Mouse (Mus musculus): ENCODE measurements around the gene Slc20a1.

Gene Slc20a1

DNA sequence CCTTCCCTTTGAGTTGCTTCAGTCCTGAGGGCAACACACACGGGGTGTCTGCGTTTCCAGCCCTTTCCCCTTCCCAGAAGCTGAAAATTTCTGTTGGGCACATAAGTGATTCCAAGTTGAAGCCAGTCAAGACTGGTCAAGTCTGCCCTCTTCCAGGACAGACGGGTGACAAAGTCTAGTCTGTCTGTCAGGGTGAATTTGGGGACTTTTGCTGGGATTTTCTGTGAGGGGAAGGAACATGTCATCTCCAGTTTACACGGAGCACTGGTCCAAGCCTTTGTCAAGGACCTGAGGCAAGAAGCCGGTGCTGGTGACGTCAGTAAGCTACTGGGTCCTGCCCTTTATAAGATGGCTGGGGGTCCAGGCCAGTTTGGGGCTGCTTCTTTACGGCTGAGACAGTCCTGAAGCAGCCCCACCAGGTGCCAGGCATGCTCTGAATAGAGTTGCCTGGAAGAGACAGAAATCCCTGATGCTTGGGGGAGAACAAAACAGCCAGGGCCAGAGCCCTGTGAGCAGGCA, 28.5 kb downstream of the Slc20a1 start:
- no peak for DNase-seq (ENCODE audit: low spot score)

GRCm38 (mm10) chr2:129227709-129228108, 29.1 kb downstream of the Slc20a1 start:
- DNase-seq (ENCODE audit: low spot score), result no peak

DNA sequence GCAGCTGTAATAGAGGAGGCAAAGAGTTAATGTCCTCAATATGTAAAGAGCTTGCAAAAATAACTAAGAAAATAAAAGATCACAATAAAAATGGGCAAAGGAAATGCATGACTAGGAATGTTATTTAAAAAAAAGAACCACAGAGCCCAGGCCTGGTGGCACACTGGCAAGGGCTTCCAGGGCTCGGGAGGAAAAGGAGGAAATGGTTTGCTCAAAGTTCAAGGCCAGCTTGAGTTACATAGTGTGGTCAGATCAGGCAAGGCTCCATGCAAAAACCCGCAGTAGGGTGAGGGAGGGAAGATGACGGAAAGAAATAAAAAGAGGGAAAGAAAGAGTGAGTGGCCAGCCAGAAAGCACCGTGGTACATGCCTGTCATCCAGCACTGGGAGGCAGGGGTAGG, 30.0 kb downstream of the Slc20a1 start:
- no peak for DNase-seq (ENCODE audit: low spot score)

GRCm38 (mm10) chr2:129229316-129229715, 30.8 kb downstream of the Slc20a1 start:
- DNase-seq (ENCODE audit: low spot score), result no peak

- no peak for DNase-seq (ENCODE audit: low spot score)
These were observed 33.5 kb downstream of the Slc20a1 start for GRCm38 (mm10) chr2:129232023-129232422.

GRCm38 (mm10) chr2:129232484-129232883, 33.9 kb downstream of the Slc20a1 start:
- DNase-seq (ENCODE audit: low spot score), result no peak

GRCm38 (mm10) chr2:129233218-129233617, 34.7 kb downstream of the Slc20a1 start:
- no peak for DNase-seq (ENCODE audit: low spot score)

DNA sequence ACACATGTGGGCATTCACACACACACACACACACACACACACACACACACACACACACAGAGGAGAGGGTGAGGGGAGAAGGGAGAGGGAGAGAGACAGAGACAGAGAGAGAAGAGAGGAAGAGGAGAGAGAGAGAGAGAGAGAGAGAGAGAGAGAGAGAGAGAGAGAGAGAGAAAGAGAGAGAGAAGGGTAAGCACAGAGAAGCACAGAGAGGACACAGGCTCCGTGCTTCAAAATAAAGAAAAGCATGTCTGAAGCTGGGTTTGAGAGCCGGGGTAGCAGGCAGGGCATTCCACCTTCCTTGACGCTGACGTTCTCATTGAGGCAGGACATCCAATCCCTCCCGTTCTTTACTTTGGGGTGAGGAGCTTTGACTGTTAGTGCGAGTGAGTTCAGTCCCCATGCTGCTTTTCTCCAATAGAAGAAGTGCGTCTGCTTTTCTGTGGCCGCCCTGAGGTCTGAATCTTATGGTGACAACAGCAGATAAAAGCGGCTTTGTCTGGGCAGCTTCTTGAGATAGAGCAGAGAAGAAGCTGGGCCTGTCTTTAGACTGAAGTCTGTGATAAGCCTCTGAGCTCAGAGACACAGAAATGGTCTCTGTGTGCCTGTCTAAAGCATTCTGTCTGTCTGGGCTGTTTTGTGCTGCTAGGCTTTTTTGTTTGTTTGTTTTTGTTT, 35.4 kb downstream of the Slc20a1 start:
- no peak for DNase-seq (ENCODE audit: low spot score)

- no peak for DNase-seq (ENCODE audit: low spot score)
These were observed 36.2 kb downstream of the Slc20a1 start for GRCm38 (mm10) chr2:129234731-129235130.

DNA sequence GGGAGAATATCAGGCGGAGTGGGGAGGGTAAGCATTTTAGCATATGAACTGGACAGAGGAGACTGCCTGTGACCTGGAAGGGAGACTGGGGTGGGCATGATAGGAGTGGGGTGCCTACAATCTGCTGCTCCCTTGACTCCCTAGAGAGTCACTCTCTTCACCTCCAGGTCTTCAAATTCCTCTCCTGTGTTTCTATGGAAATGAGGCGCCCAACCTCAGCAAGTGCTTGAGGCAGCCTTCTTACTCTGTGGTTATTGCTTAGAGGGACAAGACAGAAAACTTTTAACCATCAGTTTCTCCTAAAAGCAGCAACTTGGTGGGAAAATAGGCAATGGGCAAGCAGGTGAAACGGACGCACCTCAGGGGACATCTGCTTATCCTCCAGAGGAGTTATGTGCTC, 38.0 kb downstream of the Slc20a1 start:
- DNase-seq (ENCODE audit: low spot score), result no peak

DNA sequence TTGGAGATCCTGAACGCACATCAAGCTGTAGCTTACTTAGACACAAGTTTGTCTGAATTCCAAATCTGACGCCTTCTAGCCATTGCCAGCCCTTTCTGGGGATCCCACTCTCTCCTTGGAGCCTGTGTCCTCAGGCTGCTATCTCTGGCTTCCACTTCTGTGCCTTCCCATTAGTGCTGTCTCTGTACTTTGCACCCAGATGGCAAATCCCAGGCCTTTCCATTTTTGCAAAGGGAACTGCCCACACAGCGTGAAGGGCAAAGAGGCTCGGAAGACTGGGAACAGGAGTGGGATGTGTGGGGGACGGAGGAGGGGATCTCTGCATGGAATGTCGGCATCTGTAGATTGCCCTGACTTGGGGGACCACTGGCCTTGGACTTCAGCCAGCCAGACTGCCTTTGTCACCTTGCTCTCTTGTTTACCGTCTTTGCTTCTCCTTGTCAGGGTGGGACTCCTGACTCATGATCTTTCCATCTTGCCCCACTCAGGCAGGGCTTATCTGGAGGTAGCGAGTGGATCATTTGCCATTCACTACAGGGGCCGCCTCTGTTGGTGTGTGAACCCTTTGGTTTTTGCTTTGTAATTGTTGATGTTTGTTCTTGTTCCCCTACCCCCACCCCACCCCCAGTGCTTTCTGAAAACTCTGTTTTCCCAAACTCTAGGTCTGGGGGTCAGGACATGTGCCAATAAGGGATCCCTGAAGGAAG, 42.3 kb downstream of the Slc20a1 start:
- no peak for DNase-seq (ENCODE audit: low spot score)

DNA sequence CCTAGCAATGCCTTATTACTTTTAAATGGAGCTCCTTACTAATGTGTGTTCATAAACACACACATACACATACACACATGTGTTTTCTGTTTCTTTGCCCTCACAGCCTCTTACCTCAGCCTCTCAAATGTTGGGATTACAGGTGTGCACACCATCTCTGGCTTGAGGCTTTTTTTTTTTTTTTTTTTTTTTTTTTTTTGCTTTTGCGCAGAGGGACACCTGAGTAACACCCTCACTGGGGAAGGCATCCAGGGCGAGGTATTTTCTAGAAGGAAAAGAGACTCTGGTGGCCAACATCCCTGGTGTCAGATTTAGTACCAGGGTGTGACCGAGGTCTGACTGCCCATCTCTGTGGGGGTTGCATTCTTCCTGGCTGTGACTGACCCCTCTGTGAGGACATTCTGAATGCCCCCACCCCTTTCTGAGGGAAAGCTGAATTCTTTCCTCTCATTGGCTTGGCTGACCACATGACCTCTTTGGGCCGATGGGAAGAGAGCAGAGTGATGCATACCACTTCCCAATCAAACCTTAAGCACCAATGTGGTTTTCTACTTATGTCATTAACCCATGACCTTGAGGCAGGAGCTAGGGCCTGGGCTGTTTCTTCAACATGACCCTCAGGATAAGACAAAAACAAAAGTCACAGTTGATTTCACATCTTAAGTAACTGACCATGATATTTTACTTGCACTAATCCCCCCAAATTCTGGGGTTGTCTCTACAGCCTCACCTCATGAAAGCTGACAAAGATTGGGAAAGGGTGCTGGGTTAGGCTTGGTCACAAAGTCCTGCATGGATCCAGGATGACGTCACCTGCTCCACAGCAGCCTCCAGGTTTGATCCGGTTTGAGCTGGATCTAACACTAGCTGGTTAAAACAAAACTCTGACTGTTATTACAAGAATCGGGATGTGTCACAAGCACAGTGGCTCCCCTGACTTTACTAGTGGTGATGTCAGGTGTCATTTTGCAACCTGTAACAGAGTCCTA, 43.6 kb downstream of the Slc20a1 start:
- no peak for DNase-seq (ENCODE audit: low spot score)

DNA sequence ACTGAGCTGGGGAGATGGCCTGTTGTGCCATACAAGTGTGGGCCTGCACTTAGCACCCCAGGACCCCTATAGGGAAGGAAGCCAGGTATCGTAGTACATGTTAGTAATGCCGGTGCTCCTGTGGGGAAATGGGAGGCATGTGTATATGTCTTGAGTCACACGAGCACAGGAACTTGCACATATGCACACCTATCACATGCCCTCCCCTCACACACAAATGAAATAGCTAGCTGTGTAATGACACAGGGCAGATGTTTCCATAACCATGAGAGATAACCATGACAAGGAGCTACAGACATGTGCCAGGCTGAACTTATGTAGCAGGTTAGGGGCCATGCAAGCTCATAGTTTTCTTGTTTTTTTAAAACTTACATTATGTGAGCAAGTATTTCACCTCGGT, 44.4 kb downstream of the Slc20a1 start:
- no peak for DNase-seq (ENCODE audit: low spot score)

GRCm38 (mm10) chr2:129243786-129244185, 45.2 kb downstream of the Slc20a1 start:
- DNase-seq (ENCODE audit: low spot score), result peak; percentile 65

DNA sequence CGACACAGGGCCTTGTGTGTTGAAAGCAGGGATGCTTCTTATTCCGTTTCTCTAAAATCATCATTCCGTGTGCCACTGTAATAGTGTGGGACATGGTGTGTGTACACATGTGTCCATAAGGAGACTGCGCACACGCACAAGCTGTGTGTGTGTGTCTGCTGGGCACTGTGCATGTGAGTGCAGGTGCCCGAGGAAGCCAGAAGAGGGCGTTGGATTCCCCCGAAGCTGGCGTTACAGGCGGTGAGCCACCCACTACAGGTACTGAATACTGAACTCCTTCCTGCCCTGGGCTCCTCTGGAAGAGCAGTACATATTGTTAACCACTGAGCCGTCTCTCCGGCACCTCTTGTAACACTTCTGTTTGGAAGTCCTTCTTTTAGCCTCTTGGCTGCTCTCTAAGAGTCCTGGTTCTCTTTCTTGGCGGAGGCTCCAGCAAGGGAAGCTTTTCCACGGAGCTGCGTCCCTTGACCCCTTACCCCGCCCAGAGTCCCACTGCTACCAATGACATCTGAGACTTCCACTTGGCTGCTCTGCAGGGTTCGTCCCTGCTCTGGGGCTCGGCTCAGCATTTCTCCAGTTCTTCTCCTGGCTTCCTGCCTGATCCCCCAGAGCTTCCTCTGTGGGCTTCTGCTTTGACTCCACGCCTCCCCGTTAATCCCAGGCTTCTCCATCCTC, 46.0 kb downstream of the Slc20a1 start:
- DNase-seq (ENCODE audit: low spot score), result no peak

- DNase-seq (ENCODE audit: low spot score), result peak; percentile 25
These were observed 47.1 kb downstream of the Slc20a1 start for GRCm38 (mm10) chr2:129245618-129246017.

GRCm38 (mm10) chr2:129246436-129246835, 47.9 kb downstream of the Slc20a1 start:
- DNase-seq (ENCODE audit: low spot score), result no peak

DNA sequence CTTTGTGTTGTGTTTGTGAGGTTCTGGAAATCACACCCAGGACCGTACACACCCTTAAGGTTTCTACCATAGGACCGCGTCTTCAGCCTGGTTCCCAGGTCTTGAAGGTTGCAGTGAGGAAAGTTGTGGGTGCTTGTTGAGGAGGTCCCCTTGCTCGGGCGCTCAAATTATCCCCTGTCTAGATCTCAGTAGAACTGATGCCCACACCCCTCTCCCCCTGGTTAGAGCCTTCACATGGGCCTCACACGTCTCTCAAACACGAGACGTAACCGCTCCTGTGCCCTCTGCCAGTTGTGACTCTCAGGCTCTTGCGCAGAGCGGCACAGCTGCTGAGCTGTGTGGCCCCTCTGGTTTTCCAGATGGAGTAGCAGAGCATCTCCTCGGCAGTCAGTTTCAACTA, 48.4 kb downstream of the Slc20a1 start:
- no peak for DNase-seq (ENCODE audit: low spot score)

DNA sequence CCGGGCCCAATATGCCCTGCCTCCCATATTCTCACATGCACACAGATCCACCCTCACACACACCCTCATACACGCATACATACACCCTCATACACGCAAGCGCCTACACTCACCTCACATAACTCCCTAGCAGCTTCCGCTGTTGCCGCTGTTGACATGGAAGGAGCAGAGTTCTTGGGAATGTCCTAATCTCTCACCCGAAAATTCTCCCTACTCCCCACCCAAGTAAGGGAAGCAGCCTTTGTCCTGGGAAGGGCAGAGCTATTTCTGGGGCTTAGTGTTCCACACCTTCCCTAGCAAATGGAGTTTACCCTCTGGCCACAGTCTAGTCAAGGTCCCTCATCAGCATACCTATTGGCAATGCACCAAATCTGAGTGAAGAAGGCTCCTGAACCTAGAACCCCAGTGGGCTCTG, 49.1 kb downstream of the Slc20a1 start:
- no peak for DNase-seq (ENCODE audit: low spot score)

- DNase-seq (ENCODE audit: low spot score), result no peak
These were observed 50.8 kb downstream of the Slc20a1 start for GRCm38 (mm10) chr2:129249321-129249720.

GRCm38 (mm10) chr2:129252836-129253630, 54.5 kb downstream of the Slc20a1 start:
- no peak for DNase-seq (ENCODE audit: low spot score)

All from retina, embryonic 14.5 days (tissue).